Mouse (Mus musculus) kidney, postnatal 0 days (tissue): ENCODE data around the gene Arfgap2. TPM values are rescaled to one million over a fixed set of nuclear protein-coding genes. Genes with fewer than 3 reads are reported as not detected.

ENCODE experiments used
- ATAC-seq: fragments of 200-750 bp; cut with Nextera tagmentation; replicated peaks from 2 replicates; pipeline ENCODE4 v1.8.0; 2017; ENCODE audit warnings: low read depth, moderate number of reproducible peaks, moderate TSS enrichment, moderate library complexity; ENCODE audit not compliant: low FRiP score
- DNase-seq: peaks from one replicate; pipeline ENCODE4 v3.0.0-alpha.2; 2016; ENCODE audit warnings: low spot score
- H3K27ac ChIP-seq: fragments of 300-500 bp; sonication (generic); 2 replicates; pipeline ENCODE4 v1.5.1; 2014; ENCODE audit warnings: mild to moderate bottlenecking
- H3K27me3 ChIP-seq: fragments of 300-500 bp; sonication (generic); 2 replicates; pipeline ENCODE4 v1.6.1; 2014; ENCODE audit warnings: low read length, mixed read lengths; ENCODE audit not compliant: insufficient read depth
- H3K36me3 ChIP-seq: fragments of 300-500 bp; sonication (generic); 2 replicates; pipeline ENCODE4 v1.6.1; 2014; ENCODE audit warnings: low read length, mixed read lengths; ENCODE audit not compliant: insufficient read depth
- H3K4me1 ChIP-seq: fragments of 300-500 bp; sonication (generic); replicated peaks from 2 replicates; pipeline ENCODE4 v1.6.1; 2014; ENCODE audit warnings: antibody characterized with exemption, low read length, mixed read lengths; ENCODE audit not compliant: insufficient read depth
- H3K4me2 ChIP-seq: fragments of 300-500 bp; sonication (generic); 2 replicates; pipeline ENCODE4 v1.6.1; 2014; ENCODE audit warnings: mild to moderate bottlenecking, low read length, moderate library complexity, mixed read lengths
- H3K4me3 ChIP-seq: fragments of 300-500 bp; sonication (generic); replicated peaks from 2 replicates; pipeline ENCODE4 v1.5.1; 2014; ENCODE audit warnings: low read depth, low read length
- H3K9ac ChIP-seq: fragments of 300-500 bp; sonication (generic); 2 replicates; pipeline ENCODE4 v1.6.1; 2014; ENCODE audit warnings: low read depth, low read length
- H3K9me3 ChIP-seq: fragments of 300-500 bp; sonication (generic); replicated peaks from 2 replicates; pipeline ENCODE4 v1.6.1; 2016; ENCODE audit warnings: low read length, inconsistent platforms, mixed read lengths
- CTCF ChIP-seq: IDR thresholded peaks from 2 replicates; pipeline ENCODE4 v1.5.1; 2016; ENCODE audit warnings: antibody characterized with exemption, low read depth, mild to moderate bottlenecking, moderate library complexity
- WGBS: fragments of 180-500 bp; shearing (Covaris S2); extraction: QIAGEN DNeasy Blood & Tissue Kit; methylation state at CpG from one replicate; pipeline ENCODE4 v1.1.7; 2014; 5-methylcytosine and 5-hydroxymethylcytosine counted together
- polyA plus RNA-seq: library from polyadenylated mRNA; unstranded; fragments of >200 nt; fragmentation: Nextera tagmentation; extraction: Ambion mirVana; gene quantifications from 2 replicates; pipeline ENCODE4 v1.2.1, GENCODE M21; 2015

The Arfgap2 gene
- polyA plus RNA-seq, 1 experiment from 2014 or later, result 66.6 TPM

DNA sequence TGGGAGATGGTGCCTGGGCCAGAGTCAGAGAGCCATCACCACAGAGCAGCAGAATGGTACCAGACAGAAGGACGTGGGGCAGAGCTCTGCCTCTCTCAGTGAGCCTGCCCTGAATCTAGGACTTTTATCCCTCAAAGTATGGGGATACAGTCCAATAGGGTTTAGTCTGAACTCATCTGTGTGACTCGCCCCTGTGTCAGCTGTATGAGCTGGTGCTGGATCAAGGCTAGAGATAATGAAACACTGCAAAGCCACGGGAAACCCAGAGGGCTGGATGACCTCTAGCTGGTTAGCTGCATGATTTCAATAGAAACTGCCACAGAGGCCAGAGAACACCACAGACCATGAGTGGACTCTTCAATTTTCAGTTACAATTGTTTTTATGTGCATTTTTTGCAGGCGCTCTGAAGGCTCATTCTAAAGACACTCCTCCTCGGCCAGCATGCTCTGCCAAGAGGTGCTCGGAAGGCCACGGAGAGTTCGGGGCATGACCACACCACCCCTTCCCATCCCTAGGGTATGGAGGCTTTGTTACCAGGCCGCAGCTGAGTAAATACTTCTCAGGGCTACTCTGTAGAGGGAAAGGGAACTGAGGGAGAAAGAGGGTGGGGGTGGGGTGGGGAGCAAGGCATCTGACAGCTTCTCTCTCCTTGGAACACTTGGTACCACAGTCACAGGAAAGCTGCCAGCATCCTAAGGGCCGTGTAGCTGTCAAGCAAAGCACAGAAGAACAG is 48.0 kb downstream of the Arfgap2 start:
- Histone ChIP-seq H3K9me3 (no peaks in the 10 kb centered on the region), H3K9ac (no peak overlapping the region), H3K27me3 (no peaks in the 10 kb centered on the region), H3K4me1 (no peaks in the 10 kb centered on the region; the same call in 1 of the 2 replicates), H3K4me2 (no peak overlapping the region), H3K36me3 (no peaks in the 10 kb centered on the region), H3K27ac (0 out of 2 replicates have a peak overlapping the region, but pooled peaks have one; percentile 19), H3K4me3 (no peak overlapping the region)
- WGBS, result 41% methylated on average over 10 of the region's 10 CpGs
- ATAC-seq (no peak), DNase-seq (peak; percentile 22)
- no peak for TF ChIP-seq CTCF

DNA sequence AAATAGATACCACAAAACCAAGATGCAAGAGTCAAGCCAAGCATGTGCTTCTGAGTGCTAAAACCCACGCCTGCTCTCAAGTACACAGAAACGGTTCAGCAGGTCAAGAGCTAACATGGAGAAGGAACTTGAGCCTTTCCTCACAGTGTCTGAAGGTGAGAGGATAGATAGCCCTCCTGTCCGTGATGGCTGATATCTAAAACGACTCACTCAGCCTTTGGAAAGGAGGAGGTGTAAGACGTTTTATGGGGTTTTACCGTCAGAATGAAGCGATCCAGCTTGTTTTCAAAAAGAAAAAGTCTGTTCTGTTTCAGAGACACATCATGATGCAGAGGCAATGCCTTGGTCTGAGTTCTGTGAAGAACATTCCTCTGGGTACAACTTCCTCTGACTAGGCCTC is 49.4 kb downstream of the Arfgap2 start:
- no peaks in the 10 kb centered on the region for H3K9me3 ChIP-seq
- no peaks in the 10 kb centered on the region for H3K27me3 ChIP-seq
- no peak overlapping the region for H3K27ac ChIP-seq
- ATAC-seq (no peak), DNase-seq (no peak)
- no peak overlapping the region for H3K4me2 ChIP-seq
- 49% methylated on average over 7 of the region's 7 CpGs for WGBS
- no peaks in the 10 kb centered on the region; the same call in 1 of the 2 replicates for H3K4me1 ChIP-seq
- H3K36me3 ChIP-seq, result no peaks in the 10 kb centered on the region
- no peak overlapping the region for H3K9ac ChIP-seq
- no peak for TF ChIP-seq CTCF
- no peak overlapping the region for H3K4me3 ChIP-seq

DNA sequence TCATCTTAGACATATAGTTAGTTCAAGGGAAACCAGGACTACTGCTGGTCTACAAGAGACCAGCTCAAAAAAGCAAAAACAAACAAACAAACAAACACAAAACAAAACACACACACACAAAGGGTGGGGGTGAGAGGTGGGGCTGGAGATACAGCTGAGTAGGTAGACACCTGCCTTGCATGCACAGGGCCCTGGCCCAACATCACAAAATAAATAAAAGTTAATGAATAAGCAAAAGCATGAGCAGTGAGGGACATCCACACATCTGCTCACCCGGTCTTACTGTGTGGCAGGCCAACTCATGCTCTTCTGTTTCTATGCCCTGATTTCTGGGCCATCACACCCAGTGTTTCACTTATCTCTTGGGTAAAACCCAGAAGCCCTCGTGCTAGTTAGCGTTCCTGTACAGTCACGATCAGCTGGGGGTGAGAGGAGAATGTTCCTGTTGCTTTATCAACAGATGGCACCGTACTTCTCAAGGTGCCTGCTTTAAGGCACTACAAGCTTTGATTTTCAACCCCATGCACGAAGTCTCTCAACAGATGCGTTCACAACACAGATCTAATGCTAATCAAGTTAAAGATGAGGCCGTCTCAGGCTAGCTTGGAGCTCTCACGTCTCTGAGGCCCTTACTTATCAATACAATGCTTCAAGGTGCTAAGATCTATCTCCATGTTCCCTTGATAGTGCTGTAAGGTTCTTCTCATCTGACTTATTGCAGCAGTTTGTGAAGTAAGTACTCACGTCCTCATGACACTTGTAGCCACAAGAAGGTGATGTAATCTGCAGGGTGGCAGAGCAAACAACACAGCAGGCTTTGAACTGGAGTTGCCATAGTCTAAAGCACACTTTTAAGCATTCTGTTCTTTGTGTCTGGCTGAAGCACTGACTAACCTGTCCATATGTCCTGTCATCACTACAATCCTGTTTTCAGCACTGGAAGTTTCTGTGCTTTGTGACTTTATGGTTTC is 56.1 kb downstream of the Arfgap2 start:
- no peaks in the 10 kb centered on the region for H3K9me3 ChIP-seq
- DNase-seq (no peak), ATAC-seq (0 out of 2 replicates have a peak, but pooled peaks have one; percentile 17)
- no peak for TF ChIP-seq CTCF
- H3K4me3 ChIP-seq, result no peak overlapping the region
- 0 out of 2 replicates have a peak, but pooled peaks cover 6% of the 10 kb centered on the region for H3K4me1 ChIP-seq
- H3K36me3 ChIP-seq, result no peaks in the 10 kb centered on the region
- no peak overlapping the region for H3K4me2 ChIP-seq
- H3K9ac ChIP-seq, result no peak overlapping the region
- WGBS, result 80% methylated on average over 10 of the region's 10 CpGs
- H3K27me3 ChIP-seq, result no peaks in the 10 kb centered on the region
- H3K27ac ChIP-seq, result no peak overlapping the region

DNA sequence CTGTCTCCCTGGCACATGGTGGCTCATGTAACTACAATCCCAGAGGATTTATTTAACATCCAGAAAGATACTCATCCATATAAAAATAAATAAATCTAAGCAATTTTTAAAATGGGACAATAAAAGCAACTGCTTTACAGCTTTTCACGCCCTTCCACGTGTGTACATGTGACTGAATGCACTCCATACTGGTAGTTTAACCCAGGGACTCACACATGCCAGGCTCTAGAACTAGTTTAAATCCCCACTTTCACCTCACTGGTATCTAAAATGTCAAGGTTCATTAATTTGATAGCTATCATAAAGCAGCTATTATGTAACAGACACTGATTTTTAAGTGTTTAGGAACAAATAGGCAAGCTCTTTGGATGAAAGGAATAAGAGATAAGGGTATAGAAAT is 57.1 kb downstream of the Arfgap2 start:
- WGBS, result 80% methylated on average over 2 of the region's 2 CpGs
- no peak for TF ChIP-seq CTCF
- 0 out of 2 replicates have a peak, but pooled peaks cover 7% of the 10 kb centered on the region for H3K4me1 ChIP-seq
- DNase-seq (no peak), ATAC-seq (no peak)
- no peak overlapping the region for H3K4me2 ChIP-seq
- no peaks in the 10 kb centered on the region for H3K9me3 ChIP-seq
- no peak overlapping the region for H3K9ac ChIP-seq
- no peaks in the 10 kb centered on the region for H3K27me3 ChIP-seq
- H3K36me3 ChIP-seq, result no peaks in the 10 kb centered on the region
- no peak overlapping the region for H3K27ac ChIP-seq
- no peak overlapping the region for H3K4me3 ChIP-seq

DNA sequence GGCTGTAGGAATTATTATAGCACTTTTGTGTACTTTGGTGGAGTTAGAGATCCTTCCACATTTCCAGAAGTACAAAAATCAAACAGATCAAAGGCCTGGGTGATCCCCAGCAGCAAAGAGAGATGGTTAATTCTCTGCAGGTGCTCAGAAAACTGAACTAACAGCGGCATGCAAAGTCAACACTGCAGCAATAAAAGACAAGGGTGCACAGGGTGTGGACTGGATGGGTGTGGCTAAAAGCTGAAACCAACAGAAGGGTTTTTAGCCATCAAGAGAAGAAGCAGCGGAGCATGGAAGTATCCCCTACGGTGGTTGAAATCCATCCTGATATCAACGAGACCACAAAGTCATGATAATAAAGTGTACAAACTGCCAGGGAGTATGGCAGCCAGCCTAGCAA is 57.7 kb downstream of the Arfgap2 start:
- Histone ChIP-seq H3K4me3 (no peak overlapping the region), H3K9ac (no peak overlapping the region), H3K36me3 (no peaks in the 10 kb centered on the region), H3K9me3 (no peaks in the 10 kb centered on the region), H3K4me2 (no peak overlapping the region), H3K4me1 (0 out of 2 replicates have a peak, but pooled peaks cover 8% of the 10 kb centered on the region), H3K27ac (no peak overlapping the region), H3K27me3 (no peaks in the 10 kb centered on the region)
- ATAC-seq (no peak), DNase-seq (no peak)
- TF ChIP-seq CTCF, result no peak
- 50% methylated on average over 4 of the region's 4 CpGs for WGBS

DNA sequence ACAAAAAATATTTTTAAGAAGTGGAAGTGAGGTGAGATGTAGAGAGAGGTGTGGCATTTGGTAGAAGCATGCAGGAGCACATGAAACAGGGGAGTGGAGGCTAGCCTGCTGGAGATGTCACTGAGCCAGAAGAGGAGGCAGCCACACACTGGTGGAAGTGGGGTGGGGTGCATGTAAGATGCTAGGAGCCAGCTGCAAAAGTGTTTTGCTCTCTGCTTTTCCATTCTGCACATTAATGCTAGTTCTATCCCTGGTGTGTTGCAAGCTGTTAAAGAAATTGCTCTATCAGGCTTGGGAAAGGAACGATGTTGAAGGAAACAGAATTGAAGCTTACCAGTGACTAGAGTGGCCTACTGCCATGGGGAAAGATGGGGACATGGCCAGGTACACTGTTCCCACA is 59.6 kb downstream of the Arfgap2 start:
- Histone ChIP-seq H3K9ac (no peak overlapping the region), H3K4me3 (no peak overlapping the region), H3K36me3 (no peaks in the 10 kb centered on the region), H3K27me3 (no peaks in the 10 kb centered on the region), H3K4me2 (no peak overlapping the region), H3K27ac (no peak overlapping the region), H3K9me3 (no peaks in the 10 kb centered on the region), H3K4me1 (0 out of 2 replicates have a peak, but pooled peaks cover 8% of the 10 kb centered on the region)
- DNase-seq, result no peak
- no peak for TF ChIP-seq CTCF
- WGBS, result 54% methylated on average over 1 of the region's 1 CpGs
- ATAC-seq, result no peak
